1 mouse cellular context compared by ENCODE assay signal in the genomic region with DNA sequence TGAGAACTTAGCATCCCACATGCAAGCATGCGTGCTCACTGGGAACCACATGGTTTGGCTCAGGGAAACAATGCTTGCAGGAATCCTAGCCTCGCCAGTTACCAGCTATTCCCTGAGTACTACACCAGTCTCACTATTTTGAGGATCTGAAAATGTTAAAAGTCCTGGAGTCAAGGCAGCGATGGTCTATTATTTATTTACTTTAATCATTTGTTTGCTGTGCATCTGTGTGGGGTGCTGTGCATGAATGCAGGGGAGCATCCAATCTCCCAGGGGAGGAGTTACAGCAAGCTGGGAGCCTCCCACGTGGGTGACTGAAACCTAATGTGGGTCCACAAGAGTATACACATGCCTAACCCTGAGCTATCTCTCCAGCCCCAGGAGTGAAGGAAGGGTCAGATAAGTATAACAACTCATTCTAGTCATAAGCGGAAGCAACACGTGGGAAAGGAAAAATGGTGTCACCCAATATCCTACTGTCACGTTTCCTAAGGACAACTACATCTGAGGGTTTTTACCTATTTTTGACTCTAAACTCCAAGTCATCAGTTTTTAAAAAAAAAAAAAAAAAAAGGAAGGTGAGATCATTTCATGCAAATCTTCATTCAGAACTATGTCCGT.
TF ChIP-seq lines count a peak whose summit lies in the region.

No protein-coding gene starts in this region.

TF ChIP-seq in MEL, 35 proteins besides CTCF, POLR2A, EP300 and RAD21 (continued from another document):
- no peak for TF ChIP-seq UBTF (IDR thresholded peaks at IDR 0.05; ENCODE audit: borderline replicate concordance, insufficient read depth, low read depth, low read length)
- TF ChIP-seq ELF1 (IDR thresholded peaks at IDR 0.05; ENCODE audit: low read depth, low read length), result no peak
- TF ChIP-seq MAX (IDR thresholded peaks at IDR 0.05; ENCODE audit: low read length), result peak; percentile 94
- TF ChIP-seq GATA1 (IDR thresholded peaks at IDR 0.05; ENCODE audit: low read depth, low read length), result peak; percentile 96
- TF ChIP-seq TAL1 (IDR thresholded peaks at IDR 0.05; ENCODE audit: low read length), result peak; percentile 96
- TF ChIP-seq USF2 (IDR thresholded peaks at IDR 0.05; ENCODE audit: borderline replicate concordance in 1 of 2, insufficient read depth in 1 of 2, low read depth in 1 of 2, low read length in 2 of 2), result no peak
- peak; percentile 27; the same call in 1 of the 2 replicates for TF ChIP-seq MYB (IDR thresholded peaks at IDR 0.05; ENCODE audit: low read depth, low read length)
- no peak for TF ChIP-seq POLR2AphosphoS5 (IDR thresholded peaks at IDR 0.05; ENCODE audit: borderline replicate concordance, low read depth, low read length)
- TF ChIP-seq ZKSCAN1 (IDR thresholded peaks at IDR 0.05; ENCODE audit: low read depth, low read length), result no peak
- TF ChIP-seq ZMIZ1 (IDR thresholded peaks at IDR 0.05; ENCODE audit: low read depth, low read length), result no peak
- peak; percentile 99 for TF ChIP-seq MXI1 (IDR thresholded peaks at IDR 0.05; ENCODE audit: low read depth, low read length)
- TF ChIP-seq KAT2A (conservative IDR thresholded peaks at IDR 0.05; ENCODE audit: low read depth, low read length), result no peak
TF ChIP-seq in MEL: peak in this region for 15.
